Mouse (Mus musculus) embryonic fibroblast, embryonic 13.5 days (primary cell): ENCODE measurements at regions not wholly inside any gene's neighbourhood (a gene's known extent, or its start where the extent isn't known, plus 50 kb on each side); places are given as distances from the start of the nearest gene placed in this dataset.

Experiments
- CTCF ChIP-seq: IDR thresholded peaks from 2 replicates; pipeline ENCODE4 v1.5.1; 2011; ENCODE audit warnings: mild to moderate bottlenecking, control low read depth, low read length, moderate library complexity, borderline replicate concordance; ENCODE audit not compliant: insufficient read depth
- POLR2A ChIP-seq: IDR thresholded peaks from 2 replicates; pipeline ENCODE4 v1.6.1; 2011; ENCODE audit warnings: low read depth, mild to moderate bottlenecking, control low read depth, low read length, moderate library complexity

GRCm38 (mm10) chr6:81633586-81633985, 289.9 kb upstream of the Gcfc2 start:
- TF ChIP-seq POLR2A, result no peak
- no peak for TF ChIP-seq CTCF
